Mouse (Mus musculus) ES-Bruce4 (cell line): ENCODE data around the gene Erc2. TPM values are rescaled to one million over a fixed set of nuclear protein-coding genes. Genes with fewer than 3 reads are reported as not detected.

Experiments
- H3K27ac ChIP-seq: 2 replicates; pipeline ENCODE4 v1.5.1; 2012; ENCODE audit warnings: low read length, inconsistent platforms; ENCODE audit not compliant: insufficient read depth
- H3K27me3 ChIP-seq: 2 replicates; pipeline ENCODE4 v1.6.1; 2012; ENCODE audit warnings: mild to moderate bottlenecking, low read length, inconsistent platforms; ENCODE audit not compliant: control insufficient read depth, poor library complexity, insufficient read depth, severe bottlenecking
- H3K36me3 ChIP-seq: 2 replicates; pipeline ENCODE4 v1.6.1; 2012; ENCODE audit warnings: inconsistent platforms, mild to moderate bottlenecking, low read length, moderate library complexity; ENCODE audit not compliant: control insufficient read depth, poor library complexity, insufficient read depth, severe bottlenecking
- H3K4me1 ChIP-seq: one replicate; pipeline ENCODE4 v1.8.1; 2011; ENCODE audit warnings: low read length; ENCODE audit not compliant: control insufficient read depth, insufficient read depth
- H3K4me3 ChIP-seq: 2 replicates; pipeline ENCODE4 v1.5.1; 2011; ENCODE audit warnings: low read depth, mild to moderate bottlenecking, low read length
- H3K9ac ChIP-seq: 2 replicates; pipeline ENCODE4 v1.6.1; 2012; ENCODE audit warnings: low read depth, mild to moderate bottlenecking, inconsistent platforms; ENCODE audit not compliant: poor library complexity, severe bottlenecking
- H3K9me3 ChIP-seq: replicated peaks from 2 replicates; pipeline ENCODE4 v1.6.1; 2012; ENCODE audit warnings: mild to moderate bottlenecking, low read length, inconsistent platforms; ENCODE audit not compliant: control insufficient read depth, poor library complexity, insufficient read depth, severe bottlenecking
- CTCF ChIP-seq: IDR thresholded peaks from one replicate; pipeline ENCODE4 v1.8.1; 2011; ENCODE audit warnings: low read depth, low read length
- EP300 ChIP-seq: IDR thresholded peaks from 2 replicates; pipeline ENCODE4 v1.6.1; 2011; ENCODE audit warnings: low read depth, low read length; ENCODE audit not compliant: insufficient read depth
- POLR2A ChIP-seq: IDR thresholded peaks from one replicate; pipeline ENCODE4 v1.8.1; 2011; ENCODE audit warnings: low read length; ENCODE audit not compliant: insufficient read depth
- polyA plus RNA-seq: library from polyadenylated mRNA; stranded (reverse); fragments of >200 nt; gene quantifications from 2 replicates; pipeline ENCODE4 v1.2.4, GENCODE M21; 2011; ENCODE audit warnings: low read depth; ENCODE audit not compliant: missing spikeins, insufficient read depth, insufficient read length

The Erc2 gene
- polyA plus RNA-seq, 1 experiment: 10.0 TPM

DNA sequence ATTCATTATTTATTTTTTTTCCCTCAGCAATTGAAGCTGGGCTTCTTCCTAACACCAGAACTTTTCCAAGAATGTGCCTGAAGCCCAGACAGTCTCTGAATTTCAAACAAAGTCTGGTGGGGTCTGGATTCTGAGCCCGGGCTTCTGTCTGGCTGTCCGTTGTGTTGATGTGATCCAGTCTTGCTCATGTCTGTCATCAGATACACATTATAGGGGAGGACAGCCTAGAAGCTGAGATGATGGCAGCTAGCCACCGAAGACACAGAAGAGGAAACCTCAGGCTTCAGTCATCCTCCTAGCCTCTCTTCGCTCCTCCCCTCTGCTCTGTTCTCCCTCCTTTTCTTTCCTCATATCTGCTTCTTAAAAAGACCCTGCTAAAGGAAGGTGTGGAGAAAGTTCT is 551.5 kb downstream of the Erc2 start:
- no peak for TF ChIP-seq EP300
- TF ChIP-seq CTCF: no peak
- TF ChIP-seq POLR2A: no peak
- no peaks in the 10 kb centered on the region for H3K9me3 ChIP-seq
- H3K27ac ChIP-seq: no peak overlapping the region
- H3K36me3 ChIP-seq: no peaks in the 10 kb centered on the region
- no peak overlapping the region for H3K4me3 ChIP-seq
- no peaks in the 10 kb centered on the region for H3K27me3 ChIP-seq
- no peaks in the 10 kb centered on the region for H3K4me1 ChIP-seq
- H3K9ac ChIP-seq: no peak overlapping the region

DNA sequence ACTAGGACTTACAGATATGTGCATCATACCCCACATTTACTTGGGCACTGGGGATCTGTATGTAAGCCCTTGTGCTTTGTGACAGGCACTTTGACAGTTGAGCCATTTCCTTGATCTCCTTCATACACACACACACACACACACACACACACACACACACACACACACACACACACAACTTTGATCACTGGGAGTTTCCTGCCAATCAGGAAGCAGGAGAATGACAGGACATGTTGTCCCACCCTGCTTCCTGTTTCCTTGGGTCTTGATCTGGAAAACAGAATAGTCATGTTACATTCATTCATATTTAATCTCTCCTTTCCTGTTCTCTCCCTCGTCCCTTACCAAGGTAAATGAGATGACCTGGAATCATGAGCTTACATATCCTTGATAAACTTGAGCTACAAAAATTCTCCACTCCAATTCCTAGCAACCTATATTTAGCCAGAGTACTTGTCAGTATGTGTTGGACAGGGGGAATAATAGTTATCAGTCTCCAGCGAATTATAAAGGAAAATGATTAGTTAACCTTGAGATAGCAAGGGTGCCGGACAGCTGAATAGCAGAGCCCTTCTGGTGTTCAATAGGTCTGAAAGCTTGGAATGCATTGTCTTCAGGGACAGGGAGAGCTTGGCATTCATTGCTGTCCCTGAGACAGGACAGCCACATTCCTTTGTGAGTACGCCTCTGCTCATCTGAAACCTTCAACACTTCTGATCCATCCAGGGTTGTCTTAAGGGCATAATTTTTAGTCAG is 559.0 kb downstream of the Erc2 start:
- H3K4me1 ChIP-seq: no peaks in the 10 kb centered on the region
- H3K27ac ChIP-seq: no peak overlapping the region
- H3K9me3 ChIP-seq: no peaks in the 10 kb centered on the region
- no peaks in the 10 kb centered on the region for H3K36me3 ChIP-seq
- TF ChIP-seq CTCF: no peak
- TF ChIP-seq POLR2A: no peak
- no peak for TF ChIP-seq EP300
- no peak overlapping the region for H3K4me3 ChIP-seq
- no peaks in the 10 kb centered on the region for H3K27me3 ChIP-seq
- H3K9ac ChIP-seq: no peak overlapping the region

DNA sequence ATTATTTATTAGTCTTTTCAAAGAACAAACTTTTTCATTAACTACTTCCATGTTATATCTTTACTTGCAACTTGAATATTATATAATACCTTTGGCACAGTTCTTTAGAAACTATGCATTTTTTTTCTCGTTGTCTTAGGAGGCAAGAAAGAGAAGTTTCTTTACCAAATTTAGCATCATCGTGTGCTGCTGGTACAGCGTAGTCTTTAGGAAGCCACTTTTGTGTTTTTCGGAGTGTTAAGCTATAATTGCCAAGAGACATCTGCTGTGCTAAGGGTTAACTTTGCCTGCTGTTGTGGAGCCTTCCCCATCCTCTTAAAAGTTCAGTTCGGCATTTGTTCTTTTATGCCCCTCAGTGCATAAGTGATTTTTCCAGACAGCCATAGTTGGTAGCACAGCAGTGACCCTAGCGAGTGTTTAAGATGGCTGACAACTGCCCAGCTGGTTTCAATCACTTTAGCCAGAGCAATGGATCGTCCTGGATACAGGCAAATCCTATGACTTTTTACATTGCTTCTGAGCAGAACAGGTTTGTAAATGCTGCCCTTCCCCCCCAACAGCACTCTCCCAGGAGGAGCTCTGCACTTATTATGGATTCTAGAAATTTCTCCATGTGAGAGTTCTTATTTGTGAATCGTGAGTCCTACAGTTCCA is 570.6 kb downstream of the Erc2 start:
- Histone ChIP-seq H3K4me3 (no peak overlapping the region), H3K9me3 (no peaks in the 10 kb centered on the region), H3K36me3 (no peaks in the 10 kb centered on the region), H3K27ac (no peak overlapping the region), H3K27me3 (no peaks in the 10 kb centered on the region), H3K9ac (no peak overlapping the region), H3K4me1 (no peaks in the 10 kb centered on the region)
- TF ChIP-seq CTCF (no peak), EP300 (no peak), POLR2A (no peak)

- Histone ChIP-seq H3K9ac (no peak overlapping the region), H3K27ac (no peak overlapping the region), H3K27me3 (no peaks in the 10 kb centered on the region), H3K4me3 (no peak overlapping the region), H3K4me1 (no peaks in the 10 kb centered on the region), H3K9me3 (no peaks in the 10 kb centered on the region), H3K36me3 (no peaks in the 10 kb centered on the region)
- TF ChIP-seq POLR2A (no peak), EP300 (no peak), CTCF (no peak)
Observed at GRCm38 (mm10) chr14:28203874-28204273, 581.6 kb downstream of the Erc2 start.

- Histone ChIP-seq H3K27me3 (no peaks in the 10 kb centered on the region), H3K9me3 (no peaks in the 10 kb centered on the region), H3K36me3 (no peaks in the 10 kb centered on the region), H3K4me1 (no peaks in the 10 kb centered on the region), H3K4me3 (no peak overlapping the region), H3K27ac (no peak overlapping the region), H3K9ac (no peak overlapping the region)
- TF ChIP-seq POLR2A: no peak
Observed at GRCm38 (mm10) chr14:28206303-28206702, 584.1 kb downstream of the Erc2 start.

GRCm38 (mm10) chr14:28225550-28225949 is 603.3 kb downstream of the Erc2 start:
- no peak overlapping the region for H3K9ac ChIP-seq
- H3K36me3 ChIP-seq: no peaks in the 10 kb centered on the region
- H3K9me3 ChIP-seq: no peaks in the 10 kb centered on the region
- H3K4me1 ChIP-seq: no peaks in the 10 kb centered on the region
- TF ChIP-seq CTCF: no peak
- TF ChIP-seq POLR2A: no peak
- TF ChIP-seq EP300: no peak
- H3K4me3 ChIP-seq: no peak overlapping the region
- H3K27me3 ChIP-seq: no peaks in the 10 kb centered on the region
- no peak overlapping the region for H3K27ac ChIP-seq
